Mouse (Mus musculus) C2C12 (cell line): ENCODE data around the gene Frmd4b.

Experiments used
- CTCF ChIP-seq: IDR thresholded peaks from one replicate; pipeline ENCODE4 v1.5.1; 2011; ENCODE audit not compliant: control insufficient read depth, insufficient read depth, insufficient read length
- MYOD1 ChIP-seq: IDR thresholded peaks from one replicate; pipeline ENCODE4 v1.6.1; 2011; ENCODE audit warnings: low read depth; ENCODE audit not compliant: control insufficient read depth, insufficient read length
- MYOG ChIP-seq: IDR thresholded peaks from one replicate; pipeline ENCODE4 v1.6.1; 2011; ENCODE audit not compliant: control insufficient read depth, insufficient read length; ENCODE audit errors: extremely low read depth

DNA sequence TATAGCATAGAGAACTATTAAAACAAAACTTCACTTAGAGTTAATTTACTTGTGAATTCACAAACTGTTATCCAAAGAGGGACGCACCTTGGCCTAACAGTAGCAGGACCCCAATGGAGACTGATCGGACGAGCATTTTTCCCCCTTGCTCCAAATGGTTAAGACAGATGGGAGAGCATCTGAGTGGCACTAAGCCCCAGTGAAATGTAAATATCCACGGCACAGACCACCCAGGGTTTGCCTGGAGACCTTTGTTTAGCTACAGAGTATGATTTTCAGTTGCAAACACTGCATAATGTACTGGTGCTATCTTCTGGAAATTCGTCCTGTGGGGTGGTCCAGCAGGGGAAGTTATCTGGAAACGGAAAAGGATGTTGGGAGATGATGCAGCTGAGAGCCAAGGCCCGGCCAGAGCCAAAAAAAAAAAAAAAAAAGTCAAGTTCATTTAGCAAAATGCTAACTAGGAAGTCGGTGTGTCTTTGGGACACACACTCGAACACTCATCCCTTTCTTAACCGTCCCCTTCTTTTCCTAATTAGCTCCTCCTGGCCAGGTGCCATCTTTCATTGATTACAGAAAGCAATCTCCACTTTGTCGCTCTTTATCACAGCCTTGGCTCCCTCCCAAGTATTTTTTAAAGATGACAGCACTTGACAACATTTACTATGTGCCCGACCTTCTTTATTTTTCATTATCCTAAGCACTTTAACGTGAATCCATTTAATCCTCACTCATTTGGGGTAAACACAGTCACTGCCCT, 95.9 kb downstream of the Frmd4b start:
- TF ChIP-seq CTCF (no peak), MYOG (no peak), MYOD1 (no peak)
